Mouse (Mus musculus): ENCODE data around the gene Fam81a. TPM values are rescaled to one million over a fixed set of nuclear protein-coding genes. Genes with fewer than 3 reads are reported as not detected.
A peak's percentile ranks its signal among the peaks of the same experiment; 100 is the strongest.

Gene Fam81a
- polyA plus RNA-seq, 1 experiment from 2014 or later: 14.9 TPM

GRCm38 (mm10) chr9:70049416-70049783 lies 93.0 kb downstream of the Fam81a start:
- WGBS: 41% methylated on average over 3 of the region's 3 CpGs
- no peak for ATAC-seq (ENCODE audit: low FRiP score, low TSS enrichment)
- H3K4me1 ChIP-seq (ENCODE audit: insufficient read depth, low read length): peaks cover 23% of the 10 kb centered on the region
- no peak overlapping the region for H3K27ac ChIP-seq (ENCODE audit: low read length)
- no peaks in the 10 kb centered on the region for H3K9me3 ChIP-seq (ENCODE audit: low read length)
- no peak overlapping the region for H3K9ac ChIP-seq (replicated peaks; ENCODE audit: low read length)
- H3K4me3 ChIP-seq (ENCODE audit: low read length): no peak overlapping the region
- no peaks in the 10 kb centered on the region for H3K36me3 ChIP-seq (ENCODE audit: insufficient read depth, low read length)
- H3K4me2 ChIP-seq (replicated peaks; ENCODE audit: low read depth, low read length): 0 out of 2 replicates have a peak overlapping the region, but pooled peaks have one; percentile 12
- H3K27me3 ChIP-seq (ENCODE audit: insufficient read depth, low read length): no peaks in the 10 kb centered on the region

GRCm38 (mm10) chr9:70048751-70049415 lies 93.5 kb downstream of the Fam81a start:
- no peaks in the 10 kb centered on the region for H3K36me3 ChIP-seq (ENCODE audit: insufficient read depth, low read length)
- H3K27me3 ChIP-seq (ENCODE audit: insufficient read depth, low read length): no peaks in the 10 kb centered on the region
- WGBS: 65% methylated on average over 6 of the region's 6 CpGs
- H3K4me1 ChIP-seq (ENCODE audit: insufficient read depth, low read length): peaks cover 23% of the 10 kb centered on the region
- H3K27ac ChIP-seq (ENCODE audit: low read length): peak overlapping the region; percentile 11; the same call in 1 of the 2 replicates
- ATAC-seq (ENCODE audit: low FRiP score, low TSS enrichment): no peak
- H3K4me2 ChIP-seq (replicated peaks; ENCODE audit: low read depth, low read length): no peak overlapping the region
- H3K9ac ChIP-seq (replicated peaks; ENCODE audit: low read length): no peak overlapping the region
- H3K9me3 ChIP-seq (ENCODE audit: low read length): no peaks in the 10 kb centered on the region
- no peak overlapping the region for H3K4me3 ChIP-seq (ENCODE audit: low read length)

- Histone ChIP-seq H3K36me3 (ENCODE audit: insufficient read depth, low read length) (no peaks in the 10 kb centered on the region), H3K27ac (ENCODE audit: low read length) (peak overlapping the region; percentile 11; the same call in 1 of the 2 replicates), H3K9ac (replicated peaks; ENCODE audit: low read length) (no peak overlapping the region), H3K4me3 (ENCODE audit: low read length) (no peak overlapping the region), H3K4me2 (replicated peaks; ENCODE audit: low read depth, low read length) (no peak overlapping the region), H3K27me3 (ENCODE audit: insufficient read depth, low read length) (no peaks in the 10 kb centered on the region), H3K9me3 (ENCODE audit: low read length) (no peaks in the 10 kb centered on the region), H3K4me1 (ENCODE audit: insufficient read depth, low read length) (peaks cover 23% of the 10 kb centered on the region)
- 27% methylated on average over 5 of the region's 5 CpGs for WGBS
- ATAC-seq (ENCODE audit: low FRiP score, low TSS enrichment): no peak
Observed at GRCm38 (mm10) chr9:70048280-70048679, 94.1 kb downstream of the Fam81a start.

- peak overlapping the region; percentile 11; the same call in 1 of the 2 replicates for H3K27ac ChIP-seq (ENCODE audit: low read length)
- H3K9ac ChIP-seq (replicated peaks; ENCODE audit: low read length): no peak overlapping the region
- H3K27me3 ChIP-seq (ENCODE audit: insufficient read depth, low read length): no peaks in the 10 kb centered on the region
- H3K9me3 ChIP-seq (ENCODE audit: low read length): no peaks in the 10 kb centered on the region
- no peak overlapping the region for H3K4me2 ChIP-seq (replicated peaks; ENCODE audit: low read depth, low read length)
- no peak overlapping the region for H3K4me3 ChIP-seq (ENCODE audit: low read length)
- no peaks in the 10 kb centered on the region for H3K36me3 ChIP-seq (ENCODE audit: insufficient read depth, low read length)
- WGBS: 40% methylated on average over 3 of the region's 3 CpGs
- ATAC-seq (ENCODE audit: low FRiP score, low TSS enrichment): no peak
- peaks cover 19% of the 10 kb centered on the region for H3K4me1 ChIP-seq (ENCODE audit: insufficient read depth, low read length)
Observed at GRCm38 (mm10) chr9:70047839-70048238, 94.5 kb downstream of the Fam81a start.

- 88% methylated on average over 6 of the region's 6 CpGs for WGBS
- Histone ChIP-seq H3K27ac (ENCODE audit: low read length) (no peak overlapping the region), H3K4me3 (ENCODE audit: low read length) (no peak overlapping the region), H3K27me3 (ENCODE audit: insufficient read depth, low read length) (no peaks in the 10 kb centered on the region), H3K36me3 (ENCODE audit: insufficient read depth, low read length) (no peaks in the 10 kb centered on the region), H3K9ac (replicated peaks; ENCODE audit: low read length) (no peak overlapping the region), H3K4me2 (replicated peaks; ENCODE audit: low read depth, low read length) (no peak overlapping the region), H3K4me1 (ENCODE audit: insufficient read depth, low read length) (peaks cover 19% of the 10 kb centered on the region), H3K9me3 (ENCODE audit: low read length) (no peaks in the 10 kb centered on the region)
- ATAC-seq (ENCODE audit: low FRiP score, low TSS enrichment): no peak
Observed at GRCm38 (mm10) chr9:70046255-70046654, 96.1 kb downstream of the Fam81a start.

- H3K4me2 ChIP-seq (replicated peaks; ENCODE audit: low read depth, low read length): no peak overlapping the region
- 63% methylated on average over 2 of the region's 2 CpGs for WGBS
- H3K27ac ChIP-seq (ENCODE audit: low read length): no peak overlapping the region
- H3K36me3 ChIP-seq (ENCODE audit: insufficient read depth, low read length): no peaks in the 10 kb centered on the region
- peaks cover 14% of the 10 kb centered on the region for H3K4me1 ChIP-seq (ENCODE audit: insufficient read depth, low read length)
- no peak overlapping the region for H3K4me3 ChIP-seq (ENCODE audit: low read length)
- H3K9me3 ChIP-seq (ENCODE audit: low read length): no peaks in the 10 kb centered on the region
- H3K27me3 ChIP-seq (ENCODE audit: insufficient read depth, low read length): no peaks in the 10 kb centered on the region
- no peak overlapping the region for H3K9ac ChIP-seq (replicated peaks; ENCODE audit: low read length)
- ATAC-seq (ENCODE audit: low FRiP score, low TSS enrichment): no peak
Observed at GRCm38 (mm10) chr9:70044865-70045264, 97.5 kb downstream of the Fam81a start.

GRCm38 (mm10) chr9:70042935-70043334 lies 99.4 kb downstream of the Fam81a start:
- peak; percentile 49; the same call in 1 of the 2 replicates for ATAC-seq (ENCODE audit: low FRiP score, low TSS enrichment)
- H3K4me2 ChIP-seq (replicated peaks; ENCODE audit: low read depth, low read length): no peak overlapping the region
- H3K9ac ChIP-seq (replicated peaks; ENCODE audit: low read length): no peak overlapping the region
- no peaks in the 10 kb centered on the region for H3K27me3 ChIP-seq (ENCODE audit: insufficient read depth, low read length)
- H3K4me1 ChIP-seq (ENCODE audit: insufficient read depth, low read length): no peaks in the 10 kb centered on the region
- H3K9me3 ChIP-seq (ENCODE audit: low read length): no peaks in the 10 kb centered on the region
- H3K27ac ChIP-seq (ENCODE audit: low read length): no peak overlapping the region
- no peak overlapping the region for H3K4me3 ChIP-seq (ENCODE audit: low read length)
- 31% methylated on average over 1 of the region's 1 CpGs for WGBS
- H3K36me3 ChIP-seq (ENCODE audit: insufficient read depth, low read length): no peaks in the 10 kb centered on the region

- no peaks in the 10 kb centered on the region for H3K27me3 ChIP-seq (ENCODE audit: insufficient read depth, low read length)
- H3K4me1 ChIP-seq (ENCODE audit: insufficient read depth, low read length): no peaks in the 10 kb centered on the region
- H3K9ac ChIP-seq (replicated peaks; ENCODE audit: low read length): no peak overlapping the region
- H3K4me2 ChIP-seq (replicated peaks; ENCODE audit: low read depth, low read length): no peak overlapping the region
- no peak overlapping the region for H3K27ac ChIP-seq (ENCODE audit: low read length)
- no peaks in the 10 kb centered on the region for H3K36me3 ChIP-seq (ENCODE audit: insufficient read depth, low read length)
- ATAC-seq (ENCODE audit: low FRiP score, low TSS enrichment): no peak
- no peak overlapping the region for H3K4me3 ChIP-seq (ENCODE audit: low read length)
- 96% methylated on average over 4 of the region's 4 CpGs for WGBS
- no peaks in the 10 kb centered on the region for H3K9me3 ChIP-seq (ENCODE audit: low read length)
Observed at GRCm38 (mm10) chr9:70042137-70042536, 100.2 kb downstream of the Fam81a start.

GRCm38 (mm10) chr9:70040570-70040969 lies 101.8 kb downstream of the Fam81a start:
- no peak for ATAC-seq (ENCODE audit: low FRiP score, low TSS enrichment)
- Histone ChIP-seq H3K4me3 (ENCODE audit: low read length) (no peak overlapping the region), H3K9me3 (ENCODE audit: low read length) (no peaks in the 10 kb centered on the region), H3K36me3 (ENCODE audit: insufficient read depth, low read length) (no peaks in the 10 kb centered on the region), H3K4me2 (replicated peaks; ENCODE audit: low read depth, low read length) (no peak overlapping the region), H3K27ac (ENCODE audit: low read length) (no peak overlapping the region), H3K27me3 (ENCODE audit: insufficient read depth, low read length) (no peaks in the 10 kb centered on the region), H3K4me1 (ENCODE audit: insufficient read depth, low read length) (no peaks in the 10 kb centered on the region), H3K9ac (replicated peaks; ENCODE audit: low read length) (no peak overlapping the region)
- 85% methylated on average over 11 of the region's 11 CpGs for WGBS

- no peaks in the 10 kb centered on the region for H3K9me3 ChIP-seq (ENCODE audit: low read length)
- no peak overlapping the region for H3K9ac ChIP-seq (replicated peaks; ENCODE audit: low read length)
- no peak for ATAC-seq (ENCODE audit: low FRiP score, low TSS enrichment)
- no peaks in the 10 kb centered on the region for H3K27me3 ChIP-seq (ENCODE audit: insufficient read depth, low read length)
- no peak overlapping the region for H3K4me2 ChIP-seq (replicated peaks; ENCODE audit: low read depth, low read length)
- 0 out of 2 replicates have a peak, but pooled peaks cover 3% of the 10 kb centered on the region for H3K4me1 ChIP-seq (ENCODE audit: insufficient read depth, low read length)
- 84% methylated on average over 6 of the region's 6 CpGs for WGBS
- no peak overlapping the region for H3K4me3 ChIP-seq (ENCODE audit: low read length)
- H3K36me3 ChIP-seq (ENCODE audit: insufficient read depth, low read length): no peaks in the 10 kb centered on the region
- H3K27ac ChIP-seq (ENCODE audit: low read length): no peak overlapping the region
Observed at GRCm38 (mm10) chr9:70039597-70040385, 102.6 kb downstream of the Fam81a start.
